Mouse (Mus musculus): ENCODE results near the gene Smco3. TPM values are rescaled to one million over a fixed set of nuclear protein-coding genes. Genes with fewer than 3 reads are reported as not detected.
A peak's percentile ranks its signal among the peaks of the same experiment; 100 is the strongest.

Gene Smco3
- total RNA-seq, 2 experiments from 2014 or later = not detected

- peak; percentile 30 for ATAC-seq (replicated peaks; ENCODE audit: low FRiP score, poor library complexity, severe bottlenecking)
Observed at GRCm38 (mm10) chr6:136808631-136809046, 26.6 kb downstream of the Smco3 start.

DNA sequence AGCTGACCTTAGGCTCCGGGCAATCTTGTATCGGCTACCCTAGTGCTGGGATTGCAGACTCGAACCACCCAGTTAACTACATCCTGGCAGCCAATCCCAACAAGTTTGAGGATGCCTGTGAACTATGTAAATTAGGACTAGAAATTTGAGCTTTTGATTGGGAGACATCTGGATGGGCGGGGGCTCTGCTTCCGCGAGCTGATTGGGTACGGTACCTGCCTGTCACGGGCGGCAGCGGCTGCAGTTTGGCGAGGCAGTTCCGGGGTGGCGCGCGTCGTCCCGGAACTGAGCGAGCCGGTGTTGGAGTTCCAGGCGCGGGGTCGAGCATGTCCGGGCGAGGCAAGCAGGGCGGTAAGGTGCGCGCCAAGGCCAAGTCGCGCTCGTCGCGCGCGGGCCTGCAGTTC, 27.2 kb downstream of the Smco3 start, which contains the start of gene H2afj:
Gene H2afj, plus strand, starts transcription at position 231 of the 404 bp plus-strand sequence.
- peak; percentile 72 for ATAC-seq (replicated peaks; ENCODE audit: low FRiP score, poor library complexity, severe bottlenecking)

DNA sequence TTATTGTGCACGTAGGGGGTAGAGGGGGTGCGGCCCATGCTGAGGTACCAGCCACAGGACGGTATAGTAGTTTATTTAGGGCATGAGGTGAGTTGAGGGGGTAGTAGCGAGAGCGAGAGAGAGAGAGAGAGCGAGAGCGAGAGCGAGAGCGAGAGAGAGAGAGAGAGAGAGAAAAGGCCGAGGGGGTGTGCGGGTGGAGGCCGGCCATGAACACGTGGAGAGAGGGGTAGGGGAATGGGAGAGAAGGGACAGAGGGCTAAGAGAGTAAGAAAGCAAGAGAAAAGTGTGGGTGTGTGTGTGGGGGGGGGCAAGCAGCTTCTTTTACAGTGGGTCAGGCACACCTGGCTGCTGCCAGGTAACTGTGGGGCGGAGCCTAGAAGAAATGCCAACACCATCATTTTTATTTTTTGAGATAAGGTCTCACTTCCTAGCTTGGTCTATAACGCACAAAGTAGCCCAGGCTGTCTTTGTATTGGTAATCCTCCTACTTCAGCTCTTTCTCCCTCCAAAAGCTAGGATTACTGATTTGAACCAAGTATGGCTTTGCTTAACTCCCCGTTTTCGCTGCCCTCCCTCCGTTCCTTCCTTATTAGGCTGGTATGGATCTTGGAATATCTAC, 27.7 kb downstream of the Smco3 start:
- ATAC-seq (replicated peaks; ENCODE audit: low FRiP score, poor library complexity, severe bottlenecking) = 0 out of 2 replicates have a peak, but pooled peaks have one; percentile 0

- ATAC-seq (replicated peaks; ENCODE audit: low FRiP score, poor library complexity, severe bottlenecking) = no peak
Observed at GRCm38 (mm10) chr6:136806819-136807218, 28.4 kb downstream of the Smco3 start.

DNA sequence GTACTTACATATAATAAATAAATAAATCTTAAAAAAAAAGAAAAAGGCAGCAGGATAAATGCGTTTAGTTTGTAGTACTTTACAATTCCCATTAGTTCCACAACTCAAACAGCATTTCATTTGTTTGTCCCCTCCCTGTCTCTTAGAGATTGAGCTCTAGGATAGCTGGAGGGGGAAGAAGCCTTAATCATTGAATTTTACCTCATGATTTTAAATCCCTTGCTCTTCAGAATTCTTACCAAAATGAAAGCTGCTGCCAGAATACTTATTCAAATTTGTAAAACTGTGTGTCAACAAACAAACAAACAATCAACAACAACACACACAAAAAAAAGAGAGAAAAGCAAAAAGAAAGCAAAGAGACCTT, 29.9 kb downstream of the Smco3 start:
- ATAC-seq (replicated peaks; ENCODE audit: low FRiP score, poor library complexity, severe bottlenecking) = no peak

DNA sequence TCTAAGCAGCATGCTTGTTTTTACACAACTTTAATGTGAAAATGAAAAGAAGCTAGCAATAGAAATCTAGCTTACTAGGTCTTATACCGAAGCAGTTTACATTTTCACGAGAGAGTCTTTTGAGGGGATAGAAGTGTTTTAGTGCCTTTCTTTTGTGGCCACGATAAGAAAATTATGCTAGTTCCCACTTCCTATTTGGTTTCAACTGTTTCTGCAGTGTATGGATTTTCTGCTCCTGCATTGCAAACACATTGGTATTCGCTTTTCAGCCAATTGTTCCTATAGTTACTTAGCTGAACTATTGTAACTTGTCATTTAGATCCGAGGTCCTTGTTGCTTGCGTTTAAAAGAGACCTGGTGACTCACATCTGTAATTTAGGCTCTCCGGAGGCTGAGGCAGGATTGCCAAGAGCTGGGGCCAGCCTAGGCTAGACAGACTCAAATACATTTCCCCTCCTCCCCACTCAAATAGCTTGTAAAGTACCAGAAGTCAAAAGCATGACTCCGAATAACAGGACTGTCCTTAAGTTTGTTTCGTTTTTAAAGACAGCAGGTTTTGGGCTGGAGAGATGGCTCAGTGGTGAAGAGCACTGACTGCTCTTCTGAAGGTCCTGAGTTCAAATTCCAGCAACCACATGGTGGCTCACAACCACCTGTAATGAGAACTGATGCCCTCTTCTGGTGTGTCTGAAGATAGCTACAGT, 30.4 kb downstream of the Smco3 start:
- ATAC-seq (replicated peaks; ENCODE audit: low FRiP score, poor library complexity, severe bottlenecking) = no peak

- peak; percentile 62 for ATAC-seq (replicated peaks; ENCODE audit: low FRiP score, poor library complexity, severe bottlenecking)
Observed at GRCm38 (mm10) chr6:136803739-136804633, 31.3 kb downstream of the Smco3 start, which contains the start of gene Hist4h4. Gene Hist4h4 (minus strand): TSS chr6:136804415.

DNA sequence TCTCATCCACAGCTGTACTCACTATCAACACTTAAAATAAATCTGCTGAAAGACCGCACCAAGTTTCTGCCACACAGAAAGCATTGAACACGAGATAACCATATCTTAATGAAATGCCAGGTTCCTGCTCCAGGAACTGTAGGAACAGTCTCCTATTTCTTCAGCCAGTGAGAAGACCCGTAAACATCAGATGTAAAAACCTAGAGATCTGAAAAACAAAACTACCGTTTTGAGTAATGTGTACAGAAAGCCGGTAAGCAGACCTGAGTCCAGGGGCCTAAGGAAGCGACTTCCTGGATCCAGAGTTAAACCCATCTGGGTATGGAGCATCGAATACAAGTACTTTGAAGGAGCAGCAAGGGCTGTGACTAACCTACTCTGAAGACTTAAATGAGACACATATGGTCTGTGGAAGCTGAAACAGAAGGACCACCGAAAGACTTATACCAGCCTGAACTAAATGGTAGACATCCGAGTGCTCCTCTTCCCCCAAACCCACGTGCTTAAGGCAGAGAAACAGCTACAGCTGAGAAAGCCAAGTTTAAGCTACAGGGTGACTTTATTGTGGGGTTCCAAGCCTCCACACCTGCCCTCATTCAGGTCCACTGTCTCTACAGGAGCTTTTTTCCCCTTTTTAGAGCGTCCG, 32.0 kb downstream of the Smco3 start:
- peak; percentile 1; the same call in 1 of the 2 replicates for ATAC-seq (replicated peaks; ENCODE audit: low FRiP score, poor library complexity, severe bottlenecking)

GRCm38 (mm10) chr6:136801274-136801673, 34.0 kb downstream of the Smco3 start:
- ATAC-seq (replicated peaks; ENCODE audit: low FRiP score, poor library complexity, severe bottlenecking) = no peak

DNA sequence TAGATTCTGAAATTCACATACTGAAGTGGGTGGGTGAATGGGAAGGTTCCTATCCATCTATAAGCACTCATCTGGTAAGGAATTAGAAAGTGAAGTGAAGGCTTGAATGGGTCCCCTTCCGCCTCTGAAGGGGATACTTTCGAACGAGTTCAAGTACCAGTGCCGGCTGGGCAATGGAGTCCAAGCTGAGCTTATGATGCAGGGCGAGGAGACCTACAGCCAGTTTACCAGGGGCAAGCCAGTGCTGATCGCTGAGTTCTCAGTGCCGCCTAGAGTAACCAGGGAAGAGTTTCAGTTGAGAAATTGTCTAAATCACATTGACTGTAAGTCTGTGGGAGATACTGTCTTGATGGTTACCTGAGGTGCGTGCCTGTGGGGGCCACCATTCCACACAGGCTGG, 34.5 kb downstream of the Smco3 start:
- no peak for ATAC-seq (replicated peaks; ENCODE audit: low FRiP score, poor library complexity, severe bottlenecking)

GRCm38 (mm10) chr6:136797874-136798693, 37.2 kb downstream of the Smco3 start:
- ATAC-seq (replicated peaks; ENCODE audit: low FRiP score, poor library complexity, severe bottlenecking) = peak; percentile 92

- no peak for ATAC-seq (replicated peaks; ENCODE audit: low FRiP score, poor library complexity, severe bottlenecking)
Observed at GRCm38 (mm10) chr6:136795850-136796249, 39.4 kb downstream of the Smco3 start.

DNA sequence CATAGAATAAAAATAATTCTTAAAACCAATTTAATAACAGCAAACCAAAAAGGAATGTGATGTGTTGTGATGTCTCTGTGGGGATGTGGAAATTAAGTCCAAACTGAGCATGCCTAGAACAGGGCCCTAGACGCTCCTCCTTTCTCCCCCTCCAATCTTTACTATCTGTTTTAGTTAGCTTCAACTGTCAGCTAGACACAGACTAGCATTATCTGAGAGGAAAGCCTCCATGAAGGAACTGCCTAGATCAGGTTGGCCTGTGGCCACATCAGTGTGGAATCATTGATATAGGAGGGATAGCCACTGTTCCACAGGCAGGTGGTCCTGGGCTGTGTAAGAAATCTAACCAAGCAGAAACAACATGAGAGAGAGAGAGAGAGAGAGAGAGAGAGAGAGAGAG, 40.1 kb downstream of the Smco3 start:
- ATAC-seq (replicated peaks; ENCODE audit: low FRiP score, poor library complexity, severe bottlenecking) = no peak

DNA sequence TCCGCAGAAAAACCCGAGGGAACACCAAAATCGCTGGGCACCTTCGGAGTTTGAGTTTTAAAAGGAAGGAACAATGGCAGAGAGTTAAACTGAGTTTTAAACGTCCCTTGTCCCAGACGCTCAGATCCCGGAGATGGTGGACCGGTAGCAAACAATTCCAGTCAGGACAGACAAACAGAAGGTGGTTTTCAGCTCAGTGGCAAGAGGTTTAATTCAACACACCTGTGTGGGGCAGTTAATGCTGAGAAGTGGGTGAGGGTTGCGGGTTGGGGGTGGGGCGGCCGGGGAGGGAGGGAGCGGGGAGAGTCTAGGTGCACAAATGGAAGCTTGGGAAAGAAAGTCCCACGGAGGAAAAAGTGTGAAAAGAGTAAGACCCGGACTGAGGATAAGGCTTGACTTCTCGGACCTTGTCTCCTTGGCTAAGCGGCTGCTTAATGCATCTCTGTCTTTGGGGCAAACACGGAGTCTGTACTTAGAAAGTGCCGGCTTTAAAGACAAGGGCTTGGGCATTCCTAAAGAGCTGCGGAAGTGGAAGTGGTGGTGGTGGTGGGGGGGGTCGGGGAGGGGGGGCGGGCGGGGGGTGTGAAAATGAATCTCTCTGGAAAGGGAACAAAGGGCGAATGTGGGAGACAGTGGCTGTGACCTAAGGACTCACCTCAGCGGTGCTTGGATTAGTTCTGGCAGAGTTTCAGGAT, 41.3 kb downstream of the Smco3 start:
- no peak for ATAC-seq (replicated peaks; ENCODE audit: low FRiP score, poor library complexity, severe bottlenecking)

GRCm38 (mm10) chr6:136792884-136793758, 42.1 kb downstream of the Smco3 start:
- ATAC-seq (replicated peaks; ENCODE audit: low FRiP score, poor library complexity, severe bottlenecking) = no peak

DNA sequence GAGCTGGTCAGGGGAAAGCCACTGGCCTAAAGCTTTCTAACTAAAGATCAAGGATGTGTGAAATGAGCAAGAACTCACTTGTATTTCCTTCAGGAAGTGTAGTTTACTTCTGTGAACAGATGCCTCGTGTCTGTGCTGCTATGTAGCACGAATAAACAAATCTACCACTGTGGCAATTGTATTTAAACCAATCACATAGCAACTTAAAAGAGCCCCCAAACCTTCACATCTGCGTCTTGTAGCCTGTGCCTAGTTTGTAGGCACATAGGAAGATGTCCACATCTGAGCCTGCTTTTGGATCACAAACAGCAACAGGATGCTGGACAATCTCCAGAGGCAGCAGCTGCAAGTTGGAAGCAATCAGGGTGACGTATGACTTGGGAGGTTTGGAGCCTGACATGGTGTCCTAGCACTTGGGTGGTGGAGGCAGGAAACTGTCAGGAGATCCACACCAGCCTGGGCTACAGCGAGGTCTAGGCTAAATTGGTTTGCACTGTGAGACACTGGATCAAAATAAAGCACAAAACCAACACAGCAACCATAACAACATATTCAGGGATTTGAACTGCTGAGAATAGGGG, 45.8 kb downstream of the Smco3 start:
- no peak for ATAC-seq (replicated peaks; ENCODE audit: low FRiP score, poor library complexity, severe bottlenecking)

- no peak for ATAC-seq (replicated peaks; ENCODE audit: low FRiP score, poor library complexity, severe bottlenecking)
Observed at GRCm38 (mm10) chr6:136782761-136783160, 52.5 kb downstream of the Smco3 start.

All from erythroid progenitor cell, adult 5-6 weeks (primary cell).